Mouse (Mus musculus) right cerebral cortex, postnatal 4 days (tissue): ENCODE data around the gene Vmn1r180.
"Not testable (repeated sequence)": the region's sequence is repeated elsewhere in the genome, so short reads cannot be mapped to it uniquely, and the experiment has no call there.

Experiments
- DNase-seq: peaks from one replicate; pipeline ENCODE4 v3.0.0-alpha.2; 2022

Gene Vmn1r180

DNA sequence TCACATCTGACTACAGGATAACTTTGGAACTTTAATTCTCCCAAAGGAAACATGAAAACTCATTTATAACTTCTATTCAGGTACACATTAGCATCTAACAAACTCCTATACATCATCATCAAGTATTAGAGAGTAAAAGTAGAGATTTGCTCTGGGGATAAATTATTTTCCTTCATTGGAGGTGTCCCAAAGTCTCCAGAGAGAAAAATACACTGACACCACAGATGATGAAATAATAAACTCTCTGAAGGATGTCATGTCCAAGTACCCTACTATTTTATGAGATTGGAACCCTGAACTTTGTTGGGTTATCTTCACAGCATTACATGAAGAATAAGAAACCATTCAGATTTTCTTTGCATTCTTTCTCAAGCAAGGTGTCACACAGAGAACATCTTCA is at the start of gene Vmn1r180:
Vmn1r180 (plus strand) TSS at position 301 of the 400 bp plus-strand sequence.
- no peak for DNase-seq

DNA sequence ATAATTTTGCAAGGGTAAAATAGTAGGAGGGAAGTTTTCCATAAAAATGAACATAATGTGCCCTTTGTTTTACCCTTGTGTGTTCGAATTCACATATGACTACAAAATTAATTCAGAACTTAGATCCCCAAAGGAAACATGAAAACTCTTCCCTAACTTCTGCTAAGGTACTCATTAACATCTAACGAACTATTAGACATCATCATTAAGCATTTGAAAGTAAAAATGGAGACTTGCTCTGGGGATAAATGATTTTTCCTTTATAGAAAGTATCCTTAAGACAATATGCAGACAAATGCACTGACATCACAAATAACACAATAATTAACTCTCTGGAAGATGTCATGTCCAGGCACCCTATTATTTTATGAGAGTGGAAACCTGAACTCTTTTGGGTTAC is 23.8 kb upstream of the Vmn1r180 start, which contains the start of gene Vmn1r179:
Vmn1r179 (plus strand) TSS at position 301 of the 400 bp plus-strand sequence.
- no peak for DNase-seq

- DNase-seq, result not testable (repeated sequence)
Measured at GRCm38 (mm10) chr7:23968044-23968443, 17.6 kb downstream of the Vmn1r180 start.

GRCm38 (mm10) chr7:23974315-23974714 is 23.9 kb downstream of the Vmn1r180 start, which contains the start of gene Vmn1r181:
Gene Vmn1r181, plus strand, starts transcription at chr7:23974615.
- DNase-seq, result not testable (repeated sequence)

DNA sequence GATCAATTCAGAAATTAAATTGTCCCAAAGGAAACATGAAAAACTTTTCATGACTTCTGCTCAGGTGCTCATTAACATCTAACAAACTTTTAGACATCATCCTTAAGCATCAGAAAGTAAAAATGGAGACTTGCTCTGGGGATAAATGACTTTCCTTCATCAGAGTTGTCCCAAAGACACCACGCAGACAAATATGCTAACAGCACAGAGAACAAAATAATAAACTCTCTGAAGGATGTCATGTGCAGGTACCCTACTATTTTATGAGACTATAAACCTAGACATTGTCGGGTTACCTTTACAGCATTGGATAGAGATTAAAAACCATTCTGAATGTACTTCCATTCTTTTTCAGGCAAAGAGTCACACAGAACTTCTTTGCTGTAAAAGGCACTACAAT is 51.0 kb downstream of the Vmn1r180 start, which contains the start of gene V1rd19:
V1rd19 (plus strand) TSS at position 301 of the 400 bp plus-strand sequence.
- DNase-seq, result no peak
